Mouse (Mus musculus) hindbrain, embryonic 11.5 days (tissue): Measurements from ENCODE around the gene Ccdc167. TPM values are rescaled to one million over a fixed set of nuclear protein-coding genes. Genes with fewer than 3 reads are reported as not detected.

ENCODE experiments used
- ATAC-seq: fragments of 200-750 bp; cut with Nextera tagmentation; 2 replicates; pipeline ENCODE4 v1.8.0; 2017; ENCODE audit warnings: mild to moderate bottlenecking, moderate TSS enrichment, moderate library complexity; ENCODE audit not compliant: low FRiP score
- DNase-seq: peaks from one replicate; pipeline ENCODE4 v3.0.0-alpha.2; 2015; ENCODE audit warnings: low spot score
- H3K27ac ChIP-seq: fragments of 300-500 bp; sonication (generic); 2 replicates; pipeline ENCODE4 v1.5.1; 2014; ENCODE audit warnings: mild to moderate bottlenecking, low read depth, low read length
- H3K27me3 ChIP-seq: fragments of 300-500 bp; sonication (generic); 2 replicates; pipeline ENCODE4 v1.6.1; 2014; ENCODE audit warnings: mild to moderate bottlenecking, low read length, moderate library complexity, mixed read lengths; ENCODE audit not compliant: control insufficient read depth, insufficient read depth
- H3K36me3 ChIP-seq: fragments of 300-500 bp; sonication (generic); 2 replicates; pipeline ENCODE4 v1.6.1; 2014; ENCODE audit warnings: mild to moderate bottlenecking, low read length, moderate library complexity, mixed read lengths; ENCODE audit not compliant: control insufficient read depth, insufficient read depth
- H3K4me1 ChIP-seq: fragments of 300-500 bp; sonication (generic); replicated peaks from 2 replicates; pipeline ENCODE4 v1.6.1; 2014; ENCODE audit warnings: low read length, mixed read lengths; ENCODE audit not compliant: control insufficient read depth, insufficient read depth
- H3K4me2 ChIP-seq: fragments of 300-500 bp; sonication (generic); replicated peaks from 2 replicates; pipeline ENCODE4 v1.6.1; 2014; ENCODE audit warnings: mild to moderate bottlenecking, low read depth, low read length
- H3K4me3 ChIP-seq: fragments of 300-500 bp; sonication (generic); 2 replicates; pipeline ENCODE4 v1.5.1; 2014; ENCODE audit warnings: low read depth, low read length
- H3K9ac ChIP-seq: fragments of 300-500 bp; sonication (generic); 2 replicates; pipeline ENCODE4 v1.6.1; 2014; ENCODE audit warnings: low read depth, low read length
- H3K9me3 ChIP-seq: fragments of 300-500 bp; sonication (generic); 2 replicates; pipeline ENCODE4 v1.6.1; 2016; ENCODE audit warnings: low read length; ENCODE audit not compliant: control insufficient read depth
- WGBS: fragments of 180-500 bp; shearing (Covaris S2); extraction: QIAGEN DNeasy Blood & Tissue Kit; methylation state at CpG from one replicate; pipeline ENCODE4 v1.1.7; 2014; 5-methylcytosine and 5-hydroxymethylcytosine counted together
- polyA plus RNA-seq: library from polyadenylated mRNA; unstranded; fragments of >200 nt; fragmentation: Nextera tagmentation; extraction: Ambion mirVana; gene quantifications from 2 replicates; pipeline ENCODE4 v1.2.1, GENCODE M21; 2014

Gene Ccdc167
- polyA plus RNA-seq, 1 experiment from 2014 or later = 14.8 TPM

DNA sequence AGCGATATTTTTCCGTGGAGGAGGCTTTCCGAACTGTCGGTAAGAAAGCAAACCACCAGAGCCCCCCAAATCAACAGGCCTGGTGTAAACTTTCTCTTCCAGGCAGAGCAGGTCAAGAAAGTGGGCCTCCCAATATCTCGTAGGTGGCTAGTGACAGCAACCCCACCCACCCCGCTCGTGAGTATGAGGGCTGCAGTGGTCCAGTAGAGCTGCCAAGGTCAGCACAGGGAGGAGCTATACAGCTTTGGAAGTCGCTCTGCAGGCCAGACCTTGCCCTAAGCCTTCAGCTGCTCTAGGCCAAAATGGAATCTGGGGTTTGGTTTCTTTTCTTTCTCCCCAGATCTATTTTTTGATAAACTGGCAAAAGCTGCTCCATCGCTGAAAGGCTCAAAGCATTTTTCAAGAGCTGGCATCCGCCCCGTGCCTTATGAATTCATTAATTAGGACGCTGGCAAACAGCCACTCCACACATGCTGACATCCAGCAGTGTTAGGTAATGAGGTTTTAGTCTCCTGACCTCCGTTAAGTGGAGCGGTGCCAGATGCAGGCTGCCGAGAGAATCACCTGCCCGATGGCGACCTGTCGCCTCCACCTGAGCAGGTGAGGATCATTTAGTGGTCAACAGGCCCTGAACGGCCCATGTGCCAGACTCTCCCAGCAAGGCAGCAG, 5.6 kb downstream of the Ccdc167 start:
- ATAC-seq = no peak
- no peak overlapping the region for H3K27ac ChIP-seq
- H3K4me1 ChIP-seq = peaks cover 13% of the 10 kb centered on the region
- H3K4me3 ChIP-seq = no peak overlapping the region
- H3K27me3 ChIP-seq = no peaks in the 10 kb centered on the region
- no peaks in the 10 kb centered on the region for H3K36me3 ChIP-seq
- no peak for DNase-seq
- no peak overlapping the region for H3K9ac ChIP-seq
- 83% methylated on average over 19 of the region's 19 CpGs for WGBS
- H3K9me3 ChIP-seq = no peaks in the 10 kb centered on the region
- H3K4me2 ChIP-seq = no peak overlapping the region

DNA sequence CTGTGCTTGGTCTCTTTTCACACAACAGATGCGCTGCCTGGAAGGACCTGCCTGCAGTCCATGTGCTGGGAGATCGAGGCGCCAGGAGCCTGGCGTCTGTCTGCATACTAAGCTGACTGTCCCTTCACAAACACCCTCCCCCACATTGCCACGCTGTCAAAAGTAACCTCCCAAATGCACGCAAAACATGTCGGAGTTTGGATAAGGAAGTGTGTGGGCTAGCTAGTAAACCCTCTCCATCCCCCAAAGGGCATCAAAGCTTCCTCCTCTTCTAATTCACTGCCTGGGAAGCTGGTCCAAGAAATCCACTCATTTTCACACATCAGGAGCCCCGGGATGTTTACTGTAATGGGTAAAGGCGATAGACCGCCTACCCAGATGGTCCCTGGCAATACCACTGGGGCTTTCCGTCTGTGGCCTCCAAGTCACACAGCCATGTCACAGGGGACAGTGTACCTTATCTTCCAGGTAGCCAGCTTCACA, 6.2 kb downstream of the Ccdc167 start:
- no peaks in the 10 kb centered on the region for H3K9me3 ChIP-seq
- no peak overlapping the region for H3K4me2 ChIP-seq
- WGBS = 74% methylated on average over 11 of the region's 11 CpGs
- H3K9ac ChIP-seq = no peak overlapping the region
- ATAC-seq (no peak), DNase-seq (no peak)
- no peaks in the 10 kb centered on the region for H3K27me3 ChIP-seq
- H3K4me3 ChIP-seq = no peak overlapping the region
- H3K4me1 ChIP-seq = peaks cover 9% of the 10 kb centered on the region
- no peaks in the 10 kb centered on the region for H3K36me3 ChIP-seq
- no peak overlapping the region for H3K27ac ChIP-seq

DNA sequence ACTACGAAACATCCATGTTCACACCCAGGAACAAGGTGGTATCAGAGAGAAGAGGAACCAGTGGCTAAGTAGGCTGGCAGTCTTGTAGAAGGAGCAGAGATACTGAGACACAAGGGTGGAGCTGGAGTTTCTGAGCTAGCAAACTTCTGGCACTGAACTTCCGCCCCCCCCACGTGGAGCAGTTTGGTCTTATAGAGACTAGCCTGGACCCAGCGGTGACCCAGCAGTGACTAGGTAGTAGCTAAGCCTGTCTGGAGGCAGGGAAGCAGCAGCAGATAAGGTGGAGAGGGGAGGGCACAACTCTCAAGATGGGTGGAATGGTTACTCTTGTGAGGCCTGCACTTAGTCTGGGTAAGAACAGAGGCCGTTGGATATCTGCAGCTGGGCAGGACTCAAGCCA, 8.1 kb downstream of the Ccdc167 start:
- WGBS = 81% methylated on average over 5 of the region's 5 CpGs
- no peak overlapping the region for H3K4me2 ChIP-seq
- H3K4me1 ChIP-seq = peaks cover 9% of the 10 kb centered on the region
- ATAC-seq = no peak
- H3K36me3 ChIP-seq = no peaks in the 10 kb centered on the region
- H3K9ac ChIP-seq = no peak overlapping the region
- H3K9me3 ChIP-seq = no peaks in the 10 kb centered on the region
- no peaks in the 10 kb centered on the region for H3K27me3 ChIP-seq
- H3K27ac ChIP-seq = no peak overlapping the region
- DNase-seq = no peak
- no peak overlapping the region for H3K4me3 ChIP-seq

DNA sequence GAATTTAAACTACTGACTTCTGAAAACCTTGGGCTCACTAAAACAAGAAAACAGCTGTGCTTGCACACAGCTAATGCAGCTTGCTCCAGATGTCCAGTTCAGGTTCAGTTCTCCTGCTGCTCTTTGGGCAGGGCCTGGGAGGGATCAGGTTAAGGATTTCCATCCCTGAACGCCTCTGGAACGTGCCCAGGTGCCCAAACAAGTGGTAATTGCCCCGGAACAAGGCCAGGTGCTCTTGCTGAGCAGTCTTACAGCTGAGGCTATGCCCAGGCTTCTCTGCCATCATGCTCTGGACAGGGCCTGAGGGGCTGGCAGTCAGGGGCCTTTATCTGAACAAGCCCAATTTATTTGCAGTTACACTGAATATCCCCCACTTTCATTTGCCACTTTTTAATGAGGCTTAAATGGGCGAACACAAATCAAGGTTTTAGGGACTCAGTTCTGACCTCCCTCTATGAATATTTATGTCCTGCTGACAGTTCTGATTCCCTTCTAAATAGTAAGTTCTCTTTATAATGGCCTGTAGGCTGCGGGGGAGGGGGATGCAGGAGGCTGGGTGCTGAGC, 9.8 kb downstream of the Ccdc167 start:
- Histone ChIP-seq H3K27me3 (no peaks in the 10 kb centered on the region), H3K27ac (0 out of 2 replicates have a peak overlapping the region, but pooled peaks have one; percentile 27), H3K4me1 (peaks cover 9% of the 10 kb centered on the region), H3K36me3 (no peaks in the 10 kb centered on the region), H3K4me2 (no peak overlapping the region), H3K9me3 (no peaks in the 10 kb centered on the region), H3K4me3 (no peak overlapping the region), H3K9ac (no peak overlapping the region)
- 61% methylated on average over 5 of the region's 5 CpGs for WGBS
- DNase-seq (no peak), ATAC-seq (no peak)

DNA sequence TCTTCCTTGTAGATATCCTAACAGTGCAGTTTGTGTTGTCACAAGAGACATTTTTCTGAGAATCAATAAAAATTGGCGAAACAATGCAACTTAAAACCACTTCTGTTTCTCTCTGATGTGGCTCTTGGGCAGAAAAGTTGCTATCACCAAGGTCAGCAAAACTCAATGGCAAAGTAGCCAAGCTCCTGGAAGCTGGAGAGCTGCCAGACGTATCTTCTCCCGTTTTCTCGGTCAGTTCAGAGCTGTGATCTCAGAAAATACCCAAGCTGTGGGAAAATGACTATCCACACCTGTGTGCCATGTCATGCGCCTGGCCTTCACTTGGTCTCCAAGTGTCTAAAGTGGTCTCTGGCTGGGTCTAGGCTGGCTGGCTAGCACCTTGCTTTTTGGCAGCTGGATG, 11.0 kb downstream of the Ccdc167 start:
- Histone ChIP-seq H3K4me2 (no peak overlapping the region), H3K36me3 (no peaks in the 10 kb centered on the region; the same call in 1 of the 2 replicates), H3K27me3 (no peaks in the 10 kb centered on the region), H3K4me3 (no peak overlapping the region), H3K9me3 (no peaks in the 10 kb centered on the region), H3K4me1 (peaks cover 9% of the 10 kb centered on the region), H3K9ac (no peak overlapping the region), H3K27ac (no peak overlapping the region)
- WGBS = 87% methylated on average over 5 of the region's 5 CpGs
- no peak for DNase-seq
- no peak for ATAC-seq

DNA sequence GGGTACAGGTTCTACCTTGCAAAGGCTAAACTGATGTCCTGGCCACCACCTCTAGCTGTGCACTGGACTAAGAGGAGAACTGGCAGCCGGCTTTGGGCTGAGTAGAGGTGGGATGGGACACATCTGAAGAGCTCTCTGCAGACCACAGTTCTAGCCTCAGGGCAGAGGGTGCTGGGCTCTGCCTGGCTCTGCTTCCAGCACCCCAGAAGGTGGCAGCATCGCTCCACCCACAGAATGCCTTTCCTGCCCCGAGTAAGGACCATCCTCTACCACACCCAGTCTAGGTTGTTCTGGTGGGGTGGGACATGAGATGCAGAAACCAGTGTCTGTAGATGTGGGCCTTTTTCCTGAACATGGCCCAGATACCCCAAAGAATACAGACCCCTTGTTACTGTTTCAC, 12.1 kb downstream of the Ccdc167 start:
- DNase-seq (peak; percentile 75), ATAC-seq (peak; percentile 69; the same call in 1 of the 2 replicates)
- Histone ChIP-seq H3K9me3 (no peaks in the 10 kb centered on the region), H3K4me1 (peaks cover 9% of the 10 kb centered on the region), H3K4me3 (no peak overlapping the region), H3K36me3 (peaks cover 3% of the 10 kb centered on the region; the same call in 1 of the 2 replicates), H3K27ac (no peak overlapping the region), H3K9ac (no peak overlapping the region), H3K27me3 (no peaks in the 10 kb centered on the region), H3K4me2 (no peak overlapping the region)
- 24% methylated on average over 3 of the region's 3 CpGs for WGBS

DNA sequence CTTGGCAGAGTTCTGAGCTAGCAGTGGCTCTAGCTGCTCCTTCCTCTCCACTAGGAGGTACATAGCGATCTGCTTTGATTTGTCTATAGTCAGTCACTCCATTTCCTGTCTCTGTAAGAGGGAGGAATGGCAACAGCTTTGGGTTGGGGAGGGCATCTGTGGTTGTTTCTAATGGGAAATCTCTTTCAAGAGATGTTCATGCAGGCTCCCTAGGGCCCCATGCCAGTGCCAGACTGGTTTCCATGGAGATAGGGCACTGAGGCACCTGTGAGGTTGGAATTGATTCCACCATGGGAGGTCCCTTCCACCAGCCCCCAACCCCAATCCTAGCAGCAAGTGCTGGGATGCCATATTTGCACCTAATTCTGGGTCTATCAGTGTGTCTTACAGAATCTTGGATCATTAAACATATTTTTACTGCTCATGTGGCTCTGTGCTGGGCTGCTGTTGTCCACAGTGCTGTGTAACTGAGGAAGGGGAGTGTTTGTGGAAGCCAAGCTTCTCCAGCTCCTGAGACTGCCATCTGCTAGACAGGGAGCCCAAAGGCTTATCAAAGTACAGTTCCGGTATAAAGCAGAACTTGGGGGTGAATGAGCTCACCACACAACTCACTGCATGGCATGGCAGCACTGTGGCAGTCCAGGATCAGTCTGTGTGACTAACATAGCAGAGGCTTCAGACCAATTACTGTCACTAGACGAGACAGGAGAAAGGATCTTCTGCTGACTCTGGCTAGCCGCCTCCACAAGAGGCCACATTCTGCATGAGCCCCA, 13.7 kb downstream of the Ccdc167 start:
- Histone ChIP-seq H3K4me2 (no peak overlapping the region), H3K4me3 (no peak overlapping the region), H3K9me3 (no peaks in the 10 kb centered on the region), H3K4me1 (no peaks in the 10 kb centered on the region), H3K36me3 (peaks cover 5% of the 10 kb centered on the region; the same call in 1 of the 2 replicates), H3K27me3 (no peaks in the 10 kb centered on the region), H3K9ac (no peak overlapping the region), H3K27ac (no peak overlapping the region)
- no peak for ATAC-seq
- 89% methylated on average over 4 of the region's 4 CpGs for WGBS
- no peak for DNase-seq

DNA sequence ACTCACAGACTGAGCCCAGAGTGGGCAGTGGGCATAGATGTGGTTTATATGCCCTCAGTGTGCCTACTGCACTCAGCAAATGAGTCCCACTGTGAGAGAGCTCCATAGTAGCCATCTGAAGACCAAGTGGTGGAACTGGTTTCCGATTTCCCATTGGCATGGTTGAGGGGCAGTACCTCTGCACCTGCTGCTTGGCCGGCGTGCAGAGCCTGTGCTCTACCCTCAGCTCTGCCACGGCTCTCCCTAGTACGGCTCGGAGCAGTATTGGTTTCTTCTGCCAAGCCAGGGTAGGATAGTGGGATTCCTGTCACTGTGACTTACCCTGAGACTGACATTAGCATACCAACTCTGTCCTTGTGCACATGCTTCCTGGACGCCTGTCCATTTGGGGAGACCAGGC, 16.3 kb downstream of the Ccdc167 start:
- Histone ChIP-seq H3K27ac (no peak overlapping the region), H3K27me3 (no peaks in the 10 kb centered on the region), H3K4me3 (no peak overlapping the region), H3K4me1 (no peaks in the 10 kb centered on the region), H3K9ac (no peak overlapping the region), H3K4me2 (no peak overlapping the region), H3K36me3 (peaks cover 5% of the 10 kb centered on the region; the same call in 1 of the 2 replicates), H3K9me3 (no peaks in the 10 kb centered on the region)
- 91% methylated on average over 7 of the region's 7 CpGs for WGBS
- ATAC-seq = no peak
- DNase-seq = no peak
